Mouse (Mus musculus): ENCODE data around the gene Sh3bp4.

- no peak for TF ChIP-seq EP300 (optimal IDR thresholded peaks at IDR 0.05)
- no peak for TF ChIP-seq CTCF (IDR thresholded peaks at IDR 0.05; ENCODE audit: low read depth)
Observed at GRCm38 (mm10) chr1:89049506-89049905, 20.7 kb upstream of the Sh3bp4 start.

All from stomach, postnatal 0 days (tissue).